Mouse (Mus musculus): ENCODE measurements around the gene Spz1. TPM values are rescaled to one million over a fixed set of nuclear protein-coding genes. Genes with fewer than 3 reads are reported as not detected.

Spz1 gene
- total RNA-seq, 2 experiments from 2014 or later = not detected

DNA sequence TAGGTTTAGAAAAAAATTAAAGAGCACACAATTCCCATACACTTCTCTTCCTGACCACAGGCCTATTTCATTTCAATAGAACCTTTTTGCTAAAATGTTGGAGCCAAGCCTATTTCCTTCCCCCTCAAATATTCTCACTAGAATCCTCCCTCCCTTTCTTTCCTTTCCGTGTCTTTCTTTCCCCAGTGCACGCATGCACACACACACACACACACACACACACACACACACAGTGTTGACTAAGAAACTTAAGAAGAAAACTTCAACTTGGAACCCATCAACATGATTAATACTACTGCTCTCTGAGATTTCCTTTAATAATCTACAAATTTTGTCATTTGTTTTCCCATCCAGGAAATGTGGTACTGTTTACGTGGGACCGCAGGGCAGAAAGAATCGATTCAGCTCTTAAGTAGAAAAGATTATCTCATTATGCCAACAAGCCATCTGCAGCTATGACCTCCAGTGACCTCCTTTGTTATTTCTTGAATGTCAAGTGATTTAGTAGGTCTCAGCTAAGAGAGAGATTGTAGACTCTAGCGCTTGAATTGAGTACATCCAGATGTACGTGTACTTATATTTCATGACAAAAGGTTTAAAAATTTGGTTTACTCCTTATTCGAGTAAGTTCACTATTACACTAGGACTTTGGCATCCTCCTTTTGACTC lies 19.4 kb downstream of the Spz1 start:
- H3K27ac ChIP-seq = no peak overlapping the region
- H3K4me3 ChIP-seq = no peak overlapping the region
- no peak for DNase-seq
- TF ChIP-seq CTCF (IDR thresholded peaks at IDR 0.05) = no peak
- intact Hi-C loops (cut with DNase I) = no loop called here

DNA sequence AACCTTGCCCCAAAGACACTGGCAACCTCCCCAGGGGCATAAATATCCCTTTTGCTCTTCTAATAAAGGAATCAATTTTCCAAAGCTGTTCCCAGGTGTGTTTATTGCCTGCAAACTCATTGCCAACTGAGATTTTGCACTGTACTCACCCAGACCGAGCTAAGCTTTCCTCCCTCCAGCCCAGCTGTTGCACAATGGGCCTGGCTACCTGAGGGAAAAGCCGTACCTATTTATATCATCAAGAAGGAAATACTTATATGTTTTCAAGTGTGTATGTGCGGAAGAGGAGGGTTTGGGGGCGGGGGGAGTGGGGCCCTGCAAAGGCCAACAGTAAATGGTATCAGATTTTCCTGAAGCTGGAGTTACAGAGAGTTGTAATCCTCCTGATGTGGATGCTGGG lies 28.9 kb downstream of the Spz1 start:
- TF ChIP-seq CTCF (IDR thresholded peaks at IDR 0.05) = no peak
- H3K4me3 ChIP-seq = no peak overlapping the region
- intact Hi-C loops (cut with DNase I) = no loop called here
- H3K27ac ChIP-seq = no peak overlapping the region
- DNase-seq = no peak

DNA sequence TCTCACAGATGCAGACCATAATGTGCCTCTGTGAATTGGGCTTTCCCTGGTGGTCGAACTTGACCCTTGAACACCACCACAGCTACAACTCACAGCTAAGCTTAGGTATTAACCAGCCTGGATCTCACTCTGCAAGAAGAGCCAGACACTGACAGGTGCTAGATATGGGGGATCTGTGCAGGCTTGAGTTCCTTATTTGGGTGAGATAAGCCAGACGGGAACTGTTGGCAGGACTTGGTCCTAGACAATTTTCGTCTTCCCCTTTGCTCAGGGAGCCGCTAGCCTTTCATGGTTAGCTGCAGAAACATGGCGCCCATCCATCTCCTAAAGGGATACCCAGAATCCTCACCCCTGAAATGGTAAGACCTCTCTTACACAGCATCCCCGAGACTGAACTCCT lies 35.0 kb downstream of the Spz1 start:
- no peak for DNase-seq
- no peak overlapping the region for H3K27ac ChIP-seq
- intact Hi-C loops (cut with DNase I) = no loop called here
- no peak for TF ChIP-seq CTCF (IDR thresholded peaks at IDR 0.05)
- H3K4me3 ChIP-seq = no peak overlapping the region

DNA sequence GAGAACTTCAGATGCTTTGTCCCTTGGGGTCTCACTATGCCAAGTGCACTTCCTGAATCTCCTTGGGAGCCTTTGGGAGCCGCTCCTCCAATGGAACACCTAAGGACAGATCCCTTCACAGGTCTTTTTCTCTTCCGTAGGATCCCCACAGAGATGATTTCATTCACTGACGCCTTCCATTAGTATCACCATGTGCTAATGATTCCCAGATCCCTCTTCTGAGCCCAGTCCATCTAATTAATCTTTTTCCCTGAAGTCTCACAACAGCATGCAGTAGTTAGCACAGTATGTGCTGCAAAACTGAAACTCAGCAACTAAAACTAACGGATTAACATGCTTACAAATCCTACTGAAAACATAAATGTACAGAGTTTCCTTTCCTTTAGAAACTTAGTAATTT lies 36.8 kb downstream of the Spz1 start:
- Histone ChIP-seq H3K27ac (no peak overlapping the region), H3K4me3 (no peak overlapping the region)
- TF ChIP-seq CTCF (IDR thresholded peaks at IDR 0.05) = no peak
- intact Hi-C loops (cut with DNase I) = no loop called here
- DNase-seq = no peak

DNA sequence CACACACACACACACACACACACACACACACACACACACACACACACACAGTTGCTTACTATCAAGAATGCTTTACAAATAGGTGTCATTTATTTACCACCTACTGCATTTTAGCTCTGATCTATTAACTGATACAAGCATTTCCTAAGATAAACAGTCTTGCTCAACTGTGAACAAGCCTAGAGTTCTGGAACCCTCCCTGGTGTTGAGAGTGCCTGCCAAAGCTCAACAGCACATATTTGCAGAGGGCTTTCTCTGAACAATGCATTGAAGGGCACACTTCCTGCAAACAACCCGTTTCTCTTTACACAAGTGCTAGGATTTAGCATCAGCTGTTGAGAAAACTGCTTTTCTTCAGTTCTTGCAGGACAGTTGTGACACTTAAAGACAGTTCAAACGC lies 42.2 kb downstream of the Spz1 start:
- Histone ChIP-seq H3K27ac (no peak overlapping the region), H3K4me3 (no peak overlapping the region)
- no peak for TF ChIP-seq CTCF (IDR thresholded peaks at IDR 0.05)
- intact Hi-C loops (cut with DNase I) = loop anchor here (5.0 kb wide), 1 partner anchor 182 kb away; the partner anchor contains the start of gene Dhfr
- no peak for DNase-seq

DNA sequence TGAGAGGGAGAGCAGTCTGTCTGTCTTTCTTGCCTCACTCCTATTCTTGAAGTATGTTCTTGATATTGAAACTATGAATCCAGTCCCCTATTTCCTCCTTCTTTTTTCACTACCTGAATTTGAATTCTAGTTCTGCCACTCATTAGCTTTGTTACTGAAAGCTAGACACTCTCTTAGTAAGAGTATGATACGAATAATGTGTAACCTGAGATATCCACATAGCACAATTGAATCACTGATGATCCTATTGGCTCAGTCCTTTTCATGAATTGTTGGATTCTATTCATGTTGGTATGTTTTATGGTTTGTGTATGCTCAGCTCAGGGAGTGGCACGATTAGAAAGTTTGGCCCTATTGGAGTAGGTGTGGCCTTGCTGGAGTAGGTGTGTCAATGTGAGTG lies 43.8 kb downstream of the Spz1 start:
- Histone ChIP-seq H3K4me3 (no peak overlapping the region), H3K27ac (0 out of 2 replicates have a peak overlapping the region, but pooled peaks have one; percentile 91)
- DNase-seq = no peak
- intact Hi-C loops (cut with DNase I) = loop anchor here (5.0 kb wide), 1 partner anchor 180 kb away; the partner anchor contains the start of gene Dhfr
- TF ChIP-seq CTCF (IDR thresholded peaks at IDR 0.05) = no peak

DNA sequence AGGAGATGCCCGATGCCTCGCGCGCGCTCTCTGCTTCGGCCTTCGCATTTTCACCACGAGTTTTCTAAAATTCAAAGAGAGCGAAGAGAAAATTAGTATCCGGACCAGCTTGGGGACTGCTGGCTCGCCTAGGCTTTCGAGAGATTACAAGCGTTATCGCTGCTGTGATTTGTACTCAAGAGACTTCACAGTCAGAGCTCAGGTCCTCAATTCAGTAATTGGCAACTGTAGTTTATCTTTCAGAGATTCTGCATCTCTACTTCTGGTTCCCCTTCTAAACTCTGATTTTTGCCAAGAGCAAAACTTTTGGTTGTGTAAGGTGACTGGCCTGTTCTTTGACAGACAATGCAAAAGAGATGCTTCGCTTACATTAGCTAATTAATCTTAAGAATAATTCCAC lies 44.7 kb downstream of the Spz1 start:
- DNase-seq = no peak
- no peak for TF ChIP-seq CTCF (IDR thresholded peaks at IDR 0.05)
- intact Hi-C loops (cut with DNase I) = loop anchor here (5.0 kb wide), 1 partner anchor 179 kb away; the partner anchor contains the start of gene Dhfr
- Histone ChIP-seq H3K27ac (peak overlapping the region; percentile 91), H3K4me3 (peak overlapping the region; percentile 82)

DNA sequence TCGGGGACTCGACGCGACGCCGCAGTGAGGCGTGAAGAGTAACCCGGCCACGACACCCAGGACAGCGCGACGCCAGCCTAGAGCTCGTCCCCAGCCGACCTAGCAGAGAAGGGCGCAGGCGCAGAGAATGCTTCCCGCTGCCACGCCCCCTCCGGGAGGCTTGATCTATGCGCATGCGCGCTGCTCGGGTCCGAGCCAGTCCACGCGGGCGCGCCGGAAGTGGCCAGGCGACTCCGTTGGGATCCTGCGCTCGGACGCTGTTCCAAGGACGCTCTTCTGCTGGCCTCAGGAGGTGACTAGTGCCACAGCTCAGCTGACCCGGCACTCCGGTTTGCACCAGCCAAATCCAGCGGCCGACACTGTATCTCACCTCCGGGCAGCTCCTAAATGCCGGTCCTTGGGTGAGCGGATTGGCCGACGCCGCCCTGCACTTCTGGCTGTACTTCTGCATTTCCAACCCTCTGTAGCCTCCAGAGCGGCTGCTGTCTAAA lies 45.2 kb downstream of the Spz1 start, which contains the start of gene Zfyve16:
Zfyve16 (minus strand) TSS at position 148 of the 491 bp plus-strand sequence.
- DNase-seq = peak; percentile 99
- intact Hi-C loops (cut with DNase I) = loop anchor here (5.0 kb wide), 1 partner anchor 178 kb away; the partner anchor contains the start of gene Dhfr
- Histone ChIP-seq H3K27ac (peak within 1 kb of the TSS; percentile 91), H3K4me3 (peak within 1 kb of the TSS; percentile 82)
- no peak for TF ChIP-seq CTCF (IDR thresholded peaks at IDR 0.05)

DNA sequence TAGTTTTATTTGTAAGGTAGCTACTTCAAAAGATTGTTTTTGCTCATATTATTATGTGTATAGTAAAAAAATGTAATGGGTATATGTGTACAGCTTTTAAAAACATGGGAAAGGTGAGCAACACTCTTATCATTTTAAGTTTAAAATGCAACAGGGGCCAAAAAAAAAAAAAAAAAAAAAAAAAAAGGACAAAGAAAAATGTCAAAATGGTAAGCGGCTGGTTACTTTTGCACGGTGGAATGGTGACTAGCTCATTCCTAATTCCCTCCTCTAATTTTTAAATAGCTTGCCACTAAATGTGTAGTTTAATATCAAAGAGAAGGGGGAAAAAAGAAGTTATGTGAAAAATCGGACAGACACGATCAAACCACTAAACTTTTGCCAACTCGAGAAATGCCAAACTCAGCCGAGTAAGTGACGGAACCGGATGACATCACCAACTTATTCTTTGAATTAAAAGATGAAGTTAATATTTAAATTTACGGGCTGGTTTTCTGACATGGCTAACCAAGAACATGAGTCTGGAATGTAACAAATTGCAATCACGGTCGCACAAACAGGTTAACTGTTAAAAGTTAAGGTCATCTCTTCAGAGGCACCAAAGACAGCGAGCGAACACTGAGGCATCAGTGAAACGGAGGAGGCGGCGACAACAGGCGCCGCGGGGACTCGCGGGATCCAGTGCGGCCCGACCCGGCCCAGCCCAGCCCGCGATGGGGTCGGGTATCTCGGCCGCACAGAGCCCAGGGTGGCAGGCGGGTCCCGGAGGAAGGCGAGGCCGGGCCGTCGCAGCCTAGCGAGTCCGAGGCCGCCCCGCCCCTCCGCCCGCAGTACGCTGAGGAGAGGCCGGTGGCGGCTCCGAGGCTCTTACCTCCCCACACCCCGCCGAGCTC lies 45.9 kb downstream of the Spz1 start:
- TF ChIP-seq CTCF (IDR thresholded peaks at IDR 0.05) = no peak
- peak overlapping the region; percentile 91 for H3K27ac ChIP-seq
- no peak for DNase-seq
- peak overlapping the region; percentile 82 for H3K4me3 ChIP-seq
- intact Hi-C loops (cut with DNase I) = loop anchor here (5.0 kb wide), 1 partner anchor 178 kb away; the partner anchor contains the start of gene Dhfr

Other genes starting within 250 kb of the Spz1 start
- gene Dhfr, start 221.4 kb downstream of the Spz1 start, total RNA-seq (2021) = 1 to 10 TPM in 1 of 2 experiments, under 1 TPM in 1; 0.79 to 1.0 TPM
- gene Msh3, start 221.2 kb downstream of the Spz1 start, total RNA-seq (2021) = 10 to 100 TPM; 11.6 to 13.9 TPM
- not detected for gene Ankrd34b, start 150.3 kb downstream of the Spz1 start, total RNA-seq (2021)
- 1 to 10 TPM; 2.2 to 2.6 TPM for gene Fam151b, start 92.2 kb downstream of the Spz1 start, total RNA-seq (2021)
- 1 to 10 TPM; 6.5 to 8.4 TPM for gene Zfyve16, start 45.3 kb downstream of the Spz1 start, total RNA-seq (2021)
- 1 to 10 TPM; 2.5 to 4.2 TPM for gene Serinc5, start 34.9 kb upstream of the Spz1 start, total RNA-seq (2021)
- 100 to 1,000 TPM in 1 of 2 experiments, 10 to 100 TPM in 1; 60.5 to 195 TPM for gene Thbs4, start 218.6 kb upstream of the Spz1 start, total RNA-seq (2021)